Mouse (Mus musculus): ENCODE measurements at regions not wholly inside any gene's neighbourhood (a gene's known extent, or its start where the extent isn't known, plus 50 kb on each side); places are given as distances from the start of the nearest gene placed in this dataset.

DNA sequence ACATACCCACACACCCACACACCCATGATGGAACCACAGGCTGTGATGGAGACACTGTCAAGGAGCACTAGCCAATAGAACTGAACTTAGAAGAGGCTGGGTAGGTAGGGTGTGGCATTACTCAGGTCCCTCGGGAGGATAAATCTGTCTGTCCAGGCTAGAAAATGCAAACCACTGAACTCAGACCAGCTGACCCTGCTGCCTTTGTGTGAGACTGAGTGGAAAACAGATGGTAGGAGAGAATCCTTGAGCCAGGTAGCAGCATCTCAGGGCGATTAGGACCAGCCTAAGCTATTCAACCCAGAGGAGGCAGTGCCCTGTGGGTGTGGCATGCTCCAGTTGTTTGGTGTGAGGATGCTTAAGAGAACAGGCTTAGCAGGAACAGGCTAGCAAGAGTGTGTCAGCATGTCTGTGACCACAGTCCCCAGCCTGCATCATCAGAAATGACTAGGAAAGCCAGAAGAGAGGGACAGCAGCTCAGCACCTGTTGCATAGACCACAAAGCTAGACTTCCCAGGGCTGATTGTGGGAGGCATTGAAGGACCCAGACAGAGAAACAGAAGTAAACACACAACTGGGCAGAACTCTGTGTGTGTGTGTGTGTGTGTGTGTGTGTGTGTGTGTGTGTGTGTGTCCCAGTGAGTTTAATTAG, 103.2 kb upstream of the Sesn3 start:
- TF ChIP-seq CTCF (IDR thresholded peaks at IDR 0.05; ENCODE audit: insufficient read depth, low read length) (no peak), POLR2A (IDR thresholded peaks at IDR 0.05; ENCODE audit: borderline replicate concordance, extremely low read depth, low read depth, low read length) (no peak)
